Comparison of ENCODE assay signal across 27 mouse cellular contexts in the genomic region with DNA sequence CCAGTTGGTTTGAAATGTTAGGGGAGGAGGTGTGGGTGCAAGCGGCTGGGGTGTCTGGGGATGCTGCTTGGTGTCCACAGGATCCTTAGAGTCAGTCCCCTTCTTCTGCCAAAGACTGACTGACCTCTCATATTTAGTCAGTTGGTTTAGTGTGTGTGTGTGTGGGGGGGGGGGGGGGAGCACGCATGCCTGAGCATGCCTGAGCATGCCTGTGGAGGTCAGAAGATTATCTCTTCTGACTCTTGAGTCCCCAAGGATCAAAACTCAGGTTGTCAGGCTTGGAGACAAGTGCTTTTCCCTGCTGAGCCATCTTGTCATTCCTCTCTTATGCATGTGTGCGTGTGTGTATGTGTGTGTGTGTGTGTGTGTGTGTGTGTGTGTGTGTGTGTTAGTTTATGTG.
DNase-seq lines count a peak whose midpoint lies in the region; ATAC-seq and TF ChIP-seq lines count a peak whose summit lies in the region.
"Had no signal": no experiment of that assay in that cellular context is flagged by ENCODE, and none has a peak within 500 bp of the region (broad histone marks: within the 10 kb centered on the region; RNA-seq: fewer than 3 reads in every experiment).

No protein-coding gene starts in this region.

- H3K27ac ChIP-seq in heart, embryonic 16.5 days (ENCODE audit: low read length) = peak overlapping the region; percentile 75; the same call in 1 of the 2 replicates
- peak overlapping the region; percentile 75 for H3K27ac ChIP-seq in ES-Bruce4 (ENCODE audit: insufficient read depth, low read length)
- H3K27ac ChIP-seq in embryonic fibroblast, embryonic 13.5 days (ENCODE audit: insufficient read depth, low read length) = peak overlapping the region; percentile 68; the same call in 1 of the 2 replicates
- H3K27ac ChIP-seq: intestine, embryonic 15.5 days had no signal

- peaks cover 10% of the 10 kb centered on the region for H3K4me1 ChIP-seq in heart, embryonic 16.5 days (ENCODE audit: control insufficient read depth, insufficient read depth, low read length)
- peaks cover 4% of the 10 kb centered on the region for H3K4me1 ChIP-seq in ES-Bruce4 (ENCODE audit: control insufficient read depth, insufficient read depth, low read length)
- peaks cover 10% of the 10 kb centered on the region for H3K4me1 ChIP-seq in embryonic fibroblast, embryonic 13.5 days (ENCODE audit: control insufficient read depth, insufficient read depth, low read length)

- H3K9me3 ChIP-seq in heart, embryonic 16.5 days (replicated peaks; ENCODE audit: control insufficient read depth, low read length) = 0 out of 2 replicates have a peak, but pooled peaks cover 2% of the 10 kb centered on the region
- no peaks in the 10 kb centered on the region for H3K9me3 ChIP-seq in ES-Bruce4 (replicated peaks; ENCODE audit: control insufficient read depth, insufficient read depth, low read length, poor library complexity, severe bottlenecking)
- H3K9me3 ChIP-seq: embryonic facial prominence, embryonic 10.5 days; embryonic facial prominence, embryonic 13.5 days; heart, embryonic 12.5 days; hindbrain, embryonic 13.5 days; intestine, embryonic 15.5 days had no signal

- H3K27me3 ChIP-seq in heart, embryonic 16.5 days (ENCODE audit: control insufficient read depth, insufficient read depth, low read length) = no peaks in the 10 kb centered on the region
- no peaks in the 10 kb centered on the region for H3K27me3 ChIP-seq in ES-Bruce4 (ENCODE audit: control insufficient read depth, insufficient read depth, low read length, poor library complexity, severe bottlenecking)
- H3K27me3 ChIP-seq: embryonic facial prominence, embryonic 13.5 days; heart, embryonic 12.5 days; hindbrain, embryonic 13.5 days; intestine, embryonic 15.5 days had no signal

- peaks cover 10% of the 10 kb centered on the region; the same call in 1 of the 2 replicates for H3K36me3 ChIP-seq in heart, embryonic 16.5 days (ENCODE audit: control insufficient read depth, insufficient read depth)
- H3K36me3 ChIP-seq in ES-Bruce4 (ENCODE audit: control insufficient read depth, insufficient read depth, low read length, poor library complexity, severe bottlenecking) = no peaks in the 10 kb centered on the region

- H3K4me3 ChIP-seq in heart, embryonic 16.5 days (ENCODE audit: low read length) = no peak overlapping the region
- no peak overlapping the region for H3K4me3 ChIP-seq in ES-Bruce4 (ENCODE audit: low read depth, low read length)
- H3K4me3 ChIP-seq in embryonic fibroblast, embryonic 13.5 days (ENCODE audit: insufficient read depth, low read length) = no peak overlapping the region
- H3K4me3 ChIP-seq: embryonic facial prominence, embryonic 10.5 days; embryonic facial prominence, embryonic 13.5 days; heart, embryonic 12.5 days; hindbrain, embryonic 10.5 days; hindbrain, embryonic 13.5 days; intestine, embryonic 15.5 days had no signal

- H3K9ac ChIP-seq in heart, embryonic 16.5 days (ENCODE audit: low read length) = no peak overlapping the region
- no peak overlapping the region for H3K9ac ChIP-seq in ES-Bruce4 (ENCODE audit: low read depth, poor library complexity, severe bottlenecking)
- H3K9ac ChIP-seq: embryonic facial prominence, embryonic 13.5 days; hindbrain, embryonic 13.5 days; intestine, embryonic 15.5 days had no signal

- H3K4me2 ChIP-seq in heart, embryonic 16.5 days (ENCODE audit: low read depth, low read length) = no peak overlapping the region
- H3K4me2 ChIP-seq: embryonic facial prominence, embryonic 13.5 days; heart, embryonic 12.5 days; hindbrain, embryonic 13.5 days; intestine, embryonic 15.5 days had no signal

- ATAC-seq in heart, embryonic 16.5 days (replicated peaks; ENCODE audit: extremely low read depth, insufficient read depth, low FRiP score) = no peak
- ATAC-seq: activated CD4-positive, CD25-positive, alpha-beta regulatory T cell, adult 4 months; CD4-positive, CD25-positive, alpha-beta regulatory T cell, adult 4 months; forebrain, embryonic 14.5 days; hindbrain, embryonic 16.5 days; intestine, embryonic 15.5 days had no signal

- no peak for TF ChIP-seq POLR2A in ES-Bruce4 (IDR thresholded peaks at IDR 0.05; ENCODE audit: insufficient read depth, low read length)
- no peak for TF ChIP-seq POLR2A in embryonic fibroblast, embryonic 13.5 days (IDR thresholded peaks at IDR 0.05; ENCODE audit: low read depth, low read length)

- no peak for TF ChIP-seq EP300 in ES-Bruce4 (IDR thresholded peaks at IDR 0.05; ENCODE audit: insufficient read depth, low read depth, low read length)

- 84% methylated on average over 3 of the region's 3 CpGs for WGBS in heart, embryonic 16.5 days

- TF ChIP-seq CTCF in ES-Bruce4 (IDR thresholded peaks at IDR 0.05; ENCODE audit: low read depth, low read length) = no peak
- TF ChIP-seq CTCF in embryonic fibroblast, embryonic 13.5 days (IDR thresholded peaks at IDR 0.05; ENCODE audit: borderline replicate concordance, insufficient read depth, low read length) = no peak

- no peak for DNase-seq in heart, adult 18-20 months
- DNase-seq in retina, postnatal 1 day = peak; percentile 48
- DNase-seq in urinary bladder, postnatal 36 days (ENCODE audit: low spot score in 2 of 2) = no peak
- no peak for DNase-seq in T-cell, adult 2 months (ENCODE audit: low spot score)
- DNase-seq: adrenal gland, adult 8-10 months; adrenal gland, postnatal 25 days; cerebellum, adult 11-12 months; cerebellum, adult 8-10 months; cerebellum, postnatal 10 days; cerebellum, postnatal 36 days; gastrocnemius, postnatal 25 days; heart, postnatal 10 days; heart, postnatal 36 days; kidney, adult 11 months had no signal
